Mouse (Mus musculus) ovary, adult 18-20 months (tissue): ENCODE measurements around the gene Nubp1.

ENCODE experiments used
- DNase-seq: peaks from one replicate; pipeline ENCODE4 v3.0.0; 2022; ENCODE audit warnings: low spot score, mixed read lengths

The Nubp1 gene

DNA sequence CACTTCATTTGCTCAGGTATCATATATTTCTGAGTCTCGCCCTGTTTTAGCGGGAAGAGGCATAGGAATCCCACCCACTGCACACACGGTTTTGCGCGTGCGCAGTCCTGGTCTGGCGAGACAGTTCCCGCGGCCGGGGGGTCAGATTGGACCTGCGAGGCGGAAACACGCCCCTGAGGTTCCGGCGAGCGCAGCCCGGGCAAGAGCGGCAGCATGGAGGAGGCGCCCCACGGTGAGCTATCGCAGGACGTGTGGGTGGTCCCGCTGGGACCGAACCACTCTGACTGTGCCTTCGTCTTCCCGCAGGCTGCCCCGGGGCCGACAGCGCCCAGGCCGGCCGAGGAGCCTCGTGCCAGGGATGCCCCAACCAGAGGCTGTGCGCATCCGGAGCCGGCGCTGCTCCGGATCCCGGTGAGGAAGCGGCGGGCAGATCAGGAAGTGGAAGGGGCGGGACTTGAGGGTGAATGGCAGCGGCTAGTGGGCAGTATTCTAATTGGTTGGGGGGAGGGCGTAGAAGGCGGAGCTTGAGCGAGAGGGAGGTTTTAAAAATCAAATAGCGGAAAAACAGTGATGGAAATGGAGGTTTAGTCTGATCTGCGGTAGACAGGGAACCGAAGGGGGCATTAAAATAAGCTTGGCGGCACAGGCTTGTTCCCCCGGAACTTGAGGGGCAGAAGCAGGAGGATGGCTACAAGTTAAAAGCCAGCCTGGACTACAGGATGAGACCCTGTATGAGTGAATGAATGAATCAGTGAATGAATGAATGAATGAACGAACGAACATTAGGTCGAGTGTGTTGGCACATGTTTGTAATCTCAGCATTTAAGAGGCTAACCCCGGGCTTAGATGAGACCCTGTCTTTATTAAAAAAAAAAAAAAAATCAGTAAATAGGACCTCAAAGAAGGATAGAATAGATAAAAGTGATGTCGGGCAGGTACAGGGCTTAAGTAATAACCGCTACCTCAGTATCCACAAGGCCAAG is at the start of gene Nubp1:
Gene Nubp1 (plus strand): TSS at position 185 of the 983 bp plus-strand sequence.
- DNase-seq: peak; percentile 89

DNA sequence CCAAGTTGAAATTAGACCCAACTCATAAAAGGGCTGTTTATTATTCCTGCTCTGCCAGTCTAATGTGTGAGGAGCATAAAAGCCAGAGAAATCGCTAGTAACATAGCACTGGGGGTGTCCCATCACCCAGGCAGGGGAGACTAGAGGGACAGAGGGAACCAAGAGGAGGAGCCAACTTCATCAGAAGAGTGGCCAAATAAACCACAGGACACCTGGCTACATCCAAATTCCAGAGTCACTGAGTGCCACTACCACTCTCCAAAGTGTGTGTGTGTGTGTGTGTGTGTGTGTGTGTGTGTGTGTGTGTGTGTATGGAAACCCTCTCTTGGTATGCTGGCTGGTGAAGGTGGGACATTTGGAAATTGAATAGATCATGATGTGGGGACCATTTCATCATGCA is 48.7 kb upstream of the Nubp1 start:
- no peak for DNase-seq

DNA sequence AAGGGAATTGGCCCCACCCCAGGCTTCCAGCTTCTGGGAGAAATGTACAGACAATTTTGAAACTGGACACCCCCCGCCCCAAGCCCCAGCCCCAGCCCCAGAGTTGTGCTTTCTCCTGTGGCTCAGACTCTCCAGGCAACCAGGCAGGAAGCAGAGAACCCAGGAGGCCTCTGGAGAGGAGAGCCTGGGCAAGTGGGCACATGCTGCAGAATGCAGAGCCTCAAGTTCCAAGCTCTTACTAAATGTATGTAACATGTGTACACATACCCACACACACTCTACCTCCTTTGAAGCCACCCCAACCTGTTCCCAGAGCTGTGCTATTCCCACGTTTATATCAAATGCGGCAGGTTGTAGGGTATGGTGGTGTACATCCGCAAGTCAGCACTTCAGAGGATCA is 46.0 kb upstream of the Nubp1 start:
- no peak for DNase-seq

DNA sequence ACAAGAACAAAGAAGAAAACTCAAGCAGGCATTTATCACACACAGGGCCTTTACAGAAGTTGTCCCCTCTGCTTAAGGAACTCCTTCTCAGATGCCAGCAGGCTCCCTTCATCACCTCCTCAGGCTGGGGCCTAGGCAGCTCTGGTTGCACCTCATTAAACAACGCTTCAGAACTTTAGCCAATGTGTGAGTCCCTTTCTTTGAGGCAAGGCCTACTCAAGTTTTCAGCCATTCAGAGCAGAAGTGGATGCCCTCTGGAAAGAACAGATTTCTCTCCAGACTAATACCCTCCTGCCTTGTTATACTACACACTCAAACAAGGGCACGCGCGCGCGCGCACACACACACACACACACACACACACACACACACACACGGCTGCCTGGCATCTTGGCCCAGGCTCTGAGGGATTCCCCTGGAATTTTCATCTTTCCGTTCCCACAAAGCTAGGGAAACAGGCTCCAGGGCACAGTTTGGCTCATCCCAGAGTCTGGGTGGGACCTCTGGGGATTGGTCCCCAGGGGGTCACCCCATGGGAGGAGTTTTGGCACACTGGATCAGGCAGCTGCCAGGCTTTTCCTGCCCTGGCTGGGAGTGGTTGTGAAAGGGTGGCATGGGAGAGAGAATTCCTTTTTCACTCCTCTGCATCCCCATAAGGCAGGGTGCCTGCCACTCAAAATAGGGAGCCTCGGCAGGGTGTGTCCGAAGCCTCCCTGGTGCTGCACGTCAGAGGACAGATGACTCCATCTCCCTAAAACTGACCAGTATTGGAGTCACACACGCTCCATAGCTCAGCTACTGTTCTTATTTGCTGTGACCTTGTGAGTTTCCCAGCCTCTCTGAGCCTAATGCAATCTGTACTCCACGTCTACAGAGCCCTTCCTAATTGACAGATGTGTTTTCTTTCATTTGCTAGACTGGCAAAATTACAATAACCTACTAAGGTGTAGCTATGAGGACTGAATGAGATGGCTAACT is 45.2 kb upstream of the Nubp1 start:
- peak; percentile 48 for DNase-seq

DNA sequence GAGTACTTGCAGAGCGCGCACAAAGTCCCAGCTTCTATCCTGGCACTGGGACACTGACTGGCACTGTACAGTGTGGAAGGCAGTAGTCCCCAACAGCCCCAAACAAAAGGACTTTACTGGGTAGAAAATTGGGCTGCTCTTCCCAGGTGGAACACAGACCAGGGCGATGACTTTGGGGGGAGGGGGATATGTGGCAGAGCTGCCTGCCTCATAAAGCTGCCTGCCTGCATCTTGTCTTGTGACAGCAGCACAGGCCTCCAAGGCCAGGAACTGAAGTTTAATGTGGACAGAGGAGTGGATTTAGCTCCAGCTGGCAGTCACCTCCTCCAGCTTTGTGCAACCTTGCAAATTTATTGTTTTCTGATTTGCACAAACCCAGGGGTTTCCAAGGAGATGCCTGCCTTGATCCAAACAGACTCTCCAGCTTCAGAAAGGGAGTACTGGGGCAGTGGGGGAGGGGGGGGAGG is 42.2 kb upstream of the Nubp1 start:
- peak; percentile 37 for DNase-seq

DNA sequence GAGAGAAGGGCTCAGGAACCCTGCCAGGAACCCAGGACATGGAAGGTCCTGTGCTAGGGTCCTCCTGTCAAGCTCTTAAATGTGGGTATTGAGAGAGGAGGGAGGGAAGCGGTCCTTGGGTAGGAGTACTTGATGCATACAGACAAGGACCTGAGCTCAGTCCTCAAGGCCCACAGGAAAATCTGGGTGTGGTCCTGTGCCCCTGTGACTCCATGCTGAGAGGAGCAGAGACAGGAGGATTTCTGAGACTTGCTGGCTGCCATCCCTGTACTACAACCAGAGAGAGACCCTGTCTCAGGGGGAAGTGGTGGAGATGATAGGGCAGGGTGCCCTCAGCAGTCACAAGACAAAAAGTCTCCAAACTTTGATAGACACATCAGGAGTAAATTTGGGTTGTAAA is 41.8 kb upstream of the Nubp1 start:
- DNase-seq: no peak

DNA sequence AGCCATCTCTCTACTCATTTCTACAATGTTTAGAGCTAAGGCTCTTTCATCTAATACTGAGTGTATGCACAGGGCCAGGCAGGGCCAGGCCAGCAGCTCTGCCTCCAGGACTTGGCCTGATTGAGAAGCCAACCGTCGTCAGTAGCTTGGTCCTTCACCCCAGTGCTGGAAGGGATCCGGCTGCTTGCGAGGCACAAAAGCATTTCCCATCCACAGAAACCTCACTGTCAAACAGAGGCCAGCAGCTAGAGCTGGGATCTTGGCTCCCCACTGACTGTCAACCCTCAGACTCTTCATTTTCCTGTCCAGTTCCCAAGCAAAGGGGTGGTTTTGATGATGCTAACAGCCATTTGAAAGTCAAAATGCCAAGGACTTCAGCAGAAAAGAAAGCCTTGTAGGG is 39.4 kb upstream of the Nubp1 start:
- DNase-seq: no peak

DNA sequence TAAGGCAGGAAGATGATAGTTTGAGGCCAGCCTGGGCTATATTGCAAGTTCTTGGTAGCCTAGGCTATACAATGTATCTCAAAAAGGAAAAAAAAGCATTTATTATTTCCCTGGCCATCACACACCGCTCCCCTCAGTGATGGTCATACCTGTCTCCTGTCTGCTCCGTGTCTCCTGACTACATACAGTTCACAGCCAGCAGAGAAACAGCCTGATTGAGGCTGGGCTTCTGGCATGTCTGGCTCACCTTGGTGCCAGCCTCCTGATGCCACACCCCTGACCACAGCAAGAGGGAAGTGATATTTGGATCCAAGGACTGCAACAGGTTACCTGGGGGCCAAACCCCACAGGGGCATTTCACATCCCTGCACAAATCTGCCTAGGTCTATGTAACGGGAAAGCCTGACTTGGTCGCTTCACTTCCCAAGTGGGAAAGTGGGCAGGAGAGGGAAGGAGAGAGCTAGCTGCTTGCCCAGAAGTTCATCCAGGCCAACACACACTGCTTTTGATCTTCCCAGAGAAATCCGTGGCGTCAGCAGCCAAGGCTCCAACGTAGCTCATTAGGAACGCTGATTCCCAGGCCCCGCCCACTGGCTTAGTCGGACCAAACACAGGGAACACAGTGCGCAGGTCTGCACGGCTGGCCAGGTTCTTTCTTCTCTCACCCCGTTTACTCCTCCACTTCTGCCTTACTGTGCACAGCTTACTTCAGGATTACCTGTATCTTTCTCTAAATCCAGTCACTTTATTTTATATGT is 37.3 kb upstream of the Nubp1 start:
- peak; percentile 26 for DNase-seq

DNA sequence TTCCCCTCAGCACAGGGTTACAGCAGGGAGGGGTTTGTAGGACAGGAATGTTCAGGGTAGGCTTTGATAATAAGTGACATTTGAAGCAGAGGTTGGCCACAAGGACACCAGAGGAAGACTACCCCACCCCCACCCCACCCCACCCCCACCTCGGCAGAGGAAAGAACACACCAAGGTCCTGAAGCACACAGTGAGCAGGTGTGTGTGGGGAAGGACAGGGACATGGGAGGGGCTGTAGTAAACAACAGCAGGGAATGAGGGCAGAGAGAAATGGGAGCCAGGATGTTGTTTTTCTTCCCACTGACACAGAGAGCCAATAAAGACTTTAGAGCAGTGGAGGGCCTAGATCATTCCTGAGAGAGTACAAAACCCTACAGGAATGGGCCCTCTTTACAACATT is 34.5 kb upstream of the Nubp1 start:
- no peak for DNase-seq

DNA sequence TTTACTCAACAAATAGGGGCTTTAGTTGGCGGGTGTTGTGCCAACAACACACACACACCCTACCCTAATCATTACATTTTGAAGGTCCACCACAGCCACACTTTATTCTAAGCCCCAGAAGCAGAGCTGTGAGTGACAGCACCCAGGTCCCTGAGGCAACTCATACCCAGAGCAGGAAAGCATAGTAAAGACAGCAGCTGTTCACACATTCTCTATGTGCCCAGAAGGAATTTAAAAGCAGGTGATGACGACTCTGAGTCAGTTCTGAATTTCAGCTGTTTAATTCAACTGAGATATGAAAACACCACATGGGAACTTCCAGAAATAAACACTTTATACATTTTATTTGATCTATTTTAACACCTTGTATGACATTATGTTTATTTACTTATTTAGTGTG is 32.2 kb upstream of the Nubp1 start:
- no peak for DNase-seq

DNA sequence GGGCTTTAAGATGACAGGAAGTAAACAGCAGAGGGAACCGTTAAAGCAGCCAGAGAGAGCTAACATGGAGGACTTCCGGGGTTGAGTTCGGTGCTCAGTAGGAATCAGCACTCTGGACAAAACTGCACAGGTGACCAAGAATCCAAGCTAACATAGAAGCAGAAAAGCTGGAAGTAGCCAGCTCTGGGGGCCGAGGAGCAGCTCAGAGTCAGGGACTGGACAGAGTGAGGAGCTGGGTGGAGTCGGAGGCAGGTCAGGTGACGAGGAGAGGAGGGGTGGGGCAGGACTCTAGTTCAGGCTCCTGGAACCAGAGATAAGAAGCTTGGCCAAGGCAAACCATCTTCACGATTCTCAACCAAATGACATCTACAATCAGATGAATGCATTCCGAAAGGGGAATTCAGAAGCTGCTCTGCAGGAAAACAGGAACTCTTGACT is 27.7 kb upstream of the Nubp1 start:
- DNase-seq: peak; percentile 18

DNA sequence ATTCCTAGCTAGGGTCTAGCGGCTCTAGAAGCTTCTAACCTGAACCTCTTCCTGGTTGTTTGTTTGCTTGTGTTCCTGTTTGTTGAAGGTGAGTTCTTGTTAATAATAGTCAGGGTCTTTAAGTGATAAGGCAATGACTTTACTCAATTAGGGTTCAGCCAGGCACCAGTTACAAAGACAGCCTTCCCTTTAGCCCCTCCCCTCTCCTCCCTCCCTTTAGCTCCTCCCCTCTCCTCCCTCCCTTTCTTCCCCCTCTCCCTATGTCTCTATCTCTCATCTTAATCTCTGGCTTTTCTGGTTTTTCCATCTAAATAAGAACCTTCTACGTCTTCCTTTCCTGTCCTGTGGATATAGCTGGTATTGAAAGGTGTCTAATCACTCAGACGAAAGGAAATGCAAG is 27.2 kb upstream of the Nubp1 start:
- no peak for DNase-seq

DNA sequence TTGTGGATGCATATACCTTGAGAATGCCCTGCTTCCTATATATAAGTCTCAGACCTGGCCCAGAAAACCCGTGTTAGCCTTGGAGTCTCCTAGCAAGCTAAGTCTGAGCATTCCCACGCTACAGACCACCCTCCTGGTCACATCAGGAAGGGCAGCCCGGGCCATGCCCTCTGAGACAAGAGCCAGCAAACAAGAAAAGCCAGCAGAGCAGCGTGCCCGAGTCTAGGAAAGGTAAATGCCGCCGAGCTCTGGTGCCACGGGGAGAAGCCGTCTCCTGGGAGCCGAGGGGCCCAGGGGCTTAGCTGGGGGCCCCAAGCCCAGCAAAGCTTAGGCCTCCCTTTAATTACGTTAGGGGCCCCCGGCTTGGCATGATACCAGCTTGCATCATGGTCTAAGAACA is 26.5 kb upstream of the Nubp1 start:
- no peak for DNase-seq

DNA sequence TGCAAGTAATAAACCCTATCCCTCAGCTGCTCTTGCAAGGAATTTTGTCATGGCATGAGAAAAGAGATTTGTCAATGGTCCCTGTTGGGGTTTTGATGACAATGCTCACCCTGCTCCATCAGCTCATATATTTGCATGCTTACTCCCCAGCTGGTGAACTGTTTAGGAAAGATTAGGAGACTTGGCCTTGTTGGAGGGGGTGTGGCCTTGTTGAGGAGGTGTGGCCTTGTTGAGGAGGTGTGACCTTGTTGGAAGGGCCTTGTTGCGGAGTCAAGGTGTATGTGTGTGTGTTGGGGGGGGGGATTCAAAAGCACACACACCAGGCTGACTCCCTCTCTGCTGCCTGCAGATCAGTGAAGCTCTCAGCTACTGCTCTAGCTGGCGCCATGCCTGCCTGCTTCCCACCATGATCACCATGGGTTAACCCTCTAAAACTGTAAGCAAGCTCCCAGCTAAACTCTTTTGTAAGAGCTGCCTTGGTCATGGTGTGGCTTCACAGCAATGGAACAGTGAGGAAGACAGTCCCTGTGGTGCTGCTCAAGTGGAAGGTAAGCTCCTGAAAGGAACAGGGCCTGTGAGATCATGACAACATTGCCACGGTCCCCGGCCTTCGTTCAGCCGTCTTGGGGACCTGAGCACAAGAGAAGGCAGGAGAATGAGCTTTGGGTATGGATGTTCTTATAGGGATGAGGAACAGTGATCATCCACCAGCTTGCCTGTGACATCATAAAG is 22.9 kb upstream of the Nubp1 start:
- DNase-seq: no peak

DNA sequence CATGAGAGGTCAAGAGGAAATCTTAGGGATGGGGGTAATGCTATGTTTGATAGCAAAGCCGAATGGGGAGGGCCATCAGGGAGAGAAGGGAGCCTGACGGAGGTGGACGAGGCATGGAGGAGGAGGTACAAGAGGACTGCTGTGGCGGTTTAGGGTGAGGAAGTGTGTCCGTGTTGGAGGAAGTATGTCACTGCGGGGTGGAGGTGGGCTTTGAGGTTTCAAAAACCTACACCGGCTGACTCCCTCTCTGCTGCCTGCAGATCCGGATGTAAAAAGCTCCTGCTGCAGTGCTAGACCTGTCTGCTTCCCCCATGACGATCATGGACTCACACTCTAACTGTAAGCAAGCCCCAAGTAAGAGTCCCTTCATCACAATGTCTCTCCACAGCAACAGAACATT is 19.2 kb upstream of the Nubp1 start:
- no peak for DNase-seq

DNA sequence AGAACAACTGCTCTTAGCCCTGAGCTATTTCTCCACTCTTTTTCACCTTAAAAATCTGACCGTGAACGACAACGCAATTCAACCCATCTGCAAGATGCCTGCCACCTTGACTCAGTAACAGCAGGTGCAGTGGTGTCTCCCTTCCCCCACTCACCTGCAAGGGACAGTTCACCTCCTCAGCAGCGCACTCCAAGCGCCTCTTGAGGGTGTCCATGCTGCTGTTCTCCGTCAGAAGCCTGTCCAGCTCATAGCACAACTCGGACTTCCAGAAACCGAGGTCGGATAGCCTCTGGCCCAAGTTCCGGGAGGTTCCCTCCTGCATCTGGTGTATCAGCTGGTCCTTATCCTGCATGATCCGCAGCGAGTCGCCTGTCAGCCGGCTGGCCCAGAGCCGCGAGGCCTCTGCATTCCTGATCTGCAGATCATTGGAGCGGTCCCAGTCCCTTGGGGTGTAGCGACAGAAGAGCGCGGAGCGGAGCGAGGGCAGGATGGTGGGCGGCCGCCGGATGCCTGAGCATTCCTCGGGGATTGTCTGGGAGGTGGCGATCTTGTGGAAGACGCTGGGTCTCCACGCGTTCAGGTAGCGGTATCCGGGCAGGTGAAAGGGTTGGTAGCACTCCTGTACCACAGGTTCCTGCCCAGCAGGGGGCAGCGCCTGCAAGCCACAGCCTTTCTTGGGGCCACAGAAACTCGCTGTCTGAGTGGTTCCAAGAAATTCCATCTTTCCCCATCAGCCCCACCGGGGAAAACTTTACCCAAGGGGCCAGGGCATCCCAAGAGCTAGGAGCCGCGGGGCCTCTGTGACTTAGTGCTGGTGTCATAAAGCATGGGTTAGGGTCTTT is 16.8 kb upstream of the Nubp1 start, which contains the start of gene Tekt5:
Gene Tekt5 (minus strand): TSS at position 792 of the 842 bp plus-strand sequence.
- DNase-seq: no peak

DNA sequence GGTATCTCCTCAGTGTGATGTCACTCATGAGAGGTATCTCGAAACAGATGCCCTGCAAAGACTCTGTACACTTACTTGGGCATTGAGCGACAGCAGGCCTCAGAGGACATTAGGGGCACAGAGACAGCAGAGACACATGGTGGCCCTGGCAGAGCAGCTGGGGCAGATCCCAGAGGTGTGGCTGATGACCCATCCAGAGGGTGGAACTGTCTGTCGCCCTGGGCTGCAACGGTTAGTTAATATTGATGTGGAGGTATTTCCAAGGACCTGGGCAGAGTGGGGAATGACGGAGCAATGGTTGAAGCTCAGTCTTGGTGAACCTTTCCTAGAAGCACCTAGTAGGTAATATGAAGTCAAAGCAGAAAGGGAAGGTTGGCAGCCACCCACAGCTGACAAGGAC is 13.0 kb upstream of the Nubp1 start:
- no peak for DNase-seq

DNA sequence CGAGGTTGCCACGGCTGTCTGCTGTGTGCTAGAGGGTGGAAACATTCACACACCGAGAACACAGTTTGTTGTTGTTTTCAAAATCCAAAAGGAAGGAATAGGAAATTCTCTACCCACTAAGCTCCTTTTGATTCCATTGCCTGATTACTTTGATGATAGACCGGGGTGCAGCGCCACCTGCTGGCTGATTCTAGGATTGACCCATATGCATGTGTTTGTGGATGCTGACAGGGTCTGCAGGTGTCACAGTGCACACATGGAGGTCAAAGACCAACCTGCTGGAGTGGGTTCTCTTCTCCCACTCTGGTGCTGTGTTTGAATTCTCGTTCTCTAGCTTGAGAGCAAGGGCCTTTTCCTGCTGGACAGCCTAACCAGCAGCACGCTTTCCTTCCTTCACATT is 12.6 kb upstream of the Nubp1 start:
- DNase-seq: peak; percentile 38

DNA sequence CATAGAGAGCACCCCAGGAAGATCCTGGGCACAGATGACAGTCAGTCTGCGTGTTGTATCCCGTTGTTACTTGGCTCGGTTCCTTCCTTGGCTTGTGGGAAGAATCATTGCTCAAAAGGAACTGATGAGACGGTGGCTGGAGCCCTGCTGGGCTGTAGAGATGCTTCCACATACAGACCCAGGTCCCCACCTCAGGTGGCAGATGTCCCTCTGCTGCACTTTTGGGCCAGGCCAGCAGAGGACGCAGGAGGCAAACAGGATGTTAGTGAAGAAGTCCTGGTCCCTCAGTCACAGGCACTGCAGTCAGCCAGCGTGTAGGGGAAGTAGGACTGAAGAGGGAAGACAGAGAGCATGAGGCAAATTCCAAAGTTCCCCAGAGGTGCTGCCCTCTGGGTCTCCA is 4.2 kb downstream of the Nubp1 start:
- no peak for DNase-seq

DNA sequence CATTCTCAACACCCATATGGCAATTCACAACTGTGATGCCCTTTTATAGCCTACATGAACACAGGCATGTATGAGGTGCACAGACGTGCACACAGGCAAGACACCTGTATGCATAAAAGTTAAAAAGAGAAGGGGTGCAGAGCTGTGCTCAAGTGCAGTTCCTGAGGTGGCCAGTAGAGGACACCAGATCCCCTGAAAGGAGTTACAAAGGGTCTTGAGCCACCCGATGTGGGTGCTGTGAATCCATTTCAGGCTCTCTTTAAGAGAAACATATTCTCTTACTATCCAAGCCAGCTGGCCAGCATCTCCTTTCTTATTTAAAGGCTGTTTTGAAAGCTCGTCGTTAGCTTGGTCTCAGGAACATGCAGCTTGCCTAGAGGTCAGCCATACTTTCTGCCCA is 5.1 kb downstream of the Nubp1 start:
- no peak for DNase-seq
